Mouse (Mus musculus) lung, adult 2 months (tissue): ENCODE results near the gene Usf2. TPM values are rescaled to one million over a fixed set of nuclear protein-coding genes. Genes with fewer than 3 reads are reported as not detected.

Source experiments
- DNase-seq: peaks from one replicate; pipeline ENCODE4 v3.0.0; 2022
- H3K4me1 ChIP-seq: fragments of 200-500 bp; 2 replicates; pipeline ENCODE4 v1.6.1; 2011; ENCODE audit warnings: low read length; ENCODE audit not compliant: control insufficient read depth, insufficient read depth
- H3K4me3 ChIP-seq: fragments of 200-500 bp; replicated peaks from 2 replicates; pipeline ENCODE3; 2011; ENCODE audit warnings: low read depth, mild to moderate bottlenecking, control low read depth, low read length; ENCODE audit errors: extremely low read depth
- CTCF ChIP-seq: fragments of 200-500 bp; IDR thresholded peaks from 2 replicates; pipeline ENCODE4 v1.5.1; 2011; ENCODE audit warnings: mild to moderate bottlenecking, low read length, control low read depth; ENCODE audit not compliant: insufficient read depth
- POLR2A ChIP-seq: fragments of 200-500 bp; IDR thresholded peaks from 2 replicates; pipeline ENCODE4 v1.6.1; 2011; ENCODE audit warnings: low read depth, mild to moderate bottlenecking, control low read depth, low read length, borderline replicate concordance; ENCODE audit errors: extremely low read depth
- WGBS: fragments of 180-500 bp; shearing (Covaris S2); methylation state at CpG from one replicate; pipeline ENCODE4 v1.1.7; 2018; 5-methylcytosine and 5-hydroxymethylcytosine counted together
- polyA plus RNA-seq: library from polyadenylated mRNA; depleted of rRNA; stranded (reverse); fragments of >200 nt; gene quantifications from 2 replicates; pipeline ENCODE4 v1.2.3, GENCODE M21; 2012

Usf2 gene
- polyA plus RNA-seq, 1 experiment = 122 TPM

DNA sequence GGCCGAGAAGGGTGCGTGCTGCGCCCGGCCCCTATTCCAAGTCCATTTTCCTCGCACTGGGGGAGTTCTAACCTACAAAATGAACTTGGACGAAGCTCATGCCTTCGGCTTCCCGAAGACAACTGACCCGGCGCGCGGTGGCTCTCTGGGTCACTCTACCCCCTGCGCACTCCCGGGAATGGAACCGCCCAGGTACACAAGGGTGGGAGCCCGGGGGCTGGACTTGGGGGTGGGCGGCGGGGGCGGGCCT is 16.6 kb upstream of the Usf2 start, which contains the start of gene Lsr:
Gene Lsr, minus strand, starts transcription at position 214 of the 250 bp plus-strand sequence.
- H3K4me1 ChIP-seq = no peaks in the 10 kb centered on the region
- TF ChIP-seq CTCF (no peak), POLR2A (0 out of 2 replicates have a peak, but pooled peaks have one; percentile 52)
- 1% methylated on average over 19 of the region's 19 CpGs for WGBS
- DNase-seq = no peak
- peak within 1 kb of the TSS; percentile 74 for H3K4me3 ChIP-seq

- no peak for DNase-seq
- TF ChIP-seq CTCF = no peak
- no peak for TF ChIP-seq POLR2A
- H3K4me1 ChIP-seq = no peaks in the 10 kb centered on the region
- peak overlapping the region; percentile 67 for H3K4me3 ChIP-seq
- 15% methylated on average over 41 of the region's 41 CpGs for WGBS
Observed at GRCm38 (mm10) chr7:30972426-30973250, 16.0 kb upstream of the Usf2 start.

DNA sequence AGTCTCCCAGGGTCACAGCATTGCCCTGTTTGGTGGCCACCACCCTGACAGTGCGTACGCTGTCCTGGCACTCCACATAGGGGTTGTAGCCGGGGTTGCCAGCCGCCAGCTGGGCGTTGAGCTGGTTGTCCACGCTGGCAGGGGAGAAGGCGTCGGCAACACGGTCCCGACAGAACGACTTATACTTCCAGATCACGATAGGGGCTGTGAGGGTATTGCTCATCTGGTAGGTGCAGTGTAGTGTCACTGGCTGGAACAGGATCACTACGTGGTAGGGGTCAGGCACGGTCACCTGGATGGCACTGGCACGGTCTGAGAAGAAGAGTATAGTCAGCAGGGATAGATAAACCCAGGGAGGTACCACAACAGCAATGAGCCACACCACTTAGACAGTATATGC is 15.3 kb upstream of the Usf2 start:
- no peak for DNase-seq
- Histone ChIP-seq H3K4me1 (no peaks in the 10 kb centered on the region), H3K4me3 (no peak overlapping the region)
- 73% methylated on average over 15 of the region's 15 CpGs for WGBS
- TF ChIP-seq POLR2A = no peak
- no peak for TF ChIP-seq CTCF

DNA sequence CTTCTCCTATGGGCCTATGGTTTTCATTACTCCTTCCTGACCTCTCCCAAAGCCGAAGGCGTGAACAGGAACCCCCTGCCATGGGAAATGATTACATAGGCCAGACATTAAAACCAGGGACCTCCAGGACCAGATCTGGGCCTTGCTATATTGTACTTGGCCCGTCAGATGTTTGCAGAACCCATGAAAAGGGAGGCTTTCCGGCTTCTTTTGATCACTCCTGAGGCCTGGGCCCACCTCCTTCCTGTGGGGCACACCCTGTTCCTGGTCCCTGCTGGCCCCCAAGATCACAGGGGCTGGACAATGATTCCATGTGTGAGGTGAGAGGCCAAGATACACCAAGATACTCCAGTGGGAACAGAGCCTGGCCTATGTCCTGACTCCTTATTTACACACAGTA is 12.6 kb upstream of the Usf2 start:
- Histone ChIP-seq H3K4me3 (no peak overlapping the region), H3K4me1 (no peaks in the 10 kb centered on the region)
- TF ChIP-seq CTCF (no peak), POLR2A (no peak)
- WGBS = 60% methylated on average over 4 of the region's 4 CpGs
- no peak for DNase-seq

GRCm38 (mm10) chr7:30968611-30969010 is 12.0 kb upstream of the Usf2 start:
- Histone ChIP-seq H3K4me3 (no peak overlapping the region), H3K4me1 (no peaks in the 10 kb centered on the region)
- 92% methylated on average over 8 of the region's 8 CpGs for WGBS
- no peak for DNase-seq
- no peak for TF ChIP-seq CTCF
- TF ChIP-seq POLR2A = no peak

- 65% methylated on average over 3 of the region's 3 CpGs for WGBS
- TF ChIP-seq POLR2A = no peak
- no peak for TF ChIP-seq CTCF
- Histone ChIP-seq H3K4me3 (no peak overlapping the region), H3K4me1 (no peaks in the 10 kb centered on the region)
- no peak for DNase-seq
Observed at GRCm38 (mm10) chr7:30966657-30967056, 10.1 kb upstream of the Usf2 start.

DNA sequence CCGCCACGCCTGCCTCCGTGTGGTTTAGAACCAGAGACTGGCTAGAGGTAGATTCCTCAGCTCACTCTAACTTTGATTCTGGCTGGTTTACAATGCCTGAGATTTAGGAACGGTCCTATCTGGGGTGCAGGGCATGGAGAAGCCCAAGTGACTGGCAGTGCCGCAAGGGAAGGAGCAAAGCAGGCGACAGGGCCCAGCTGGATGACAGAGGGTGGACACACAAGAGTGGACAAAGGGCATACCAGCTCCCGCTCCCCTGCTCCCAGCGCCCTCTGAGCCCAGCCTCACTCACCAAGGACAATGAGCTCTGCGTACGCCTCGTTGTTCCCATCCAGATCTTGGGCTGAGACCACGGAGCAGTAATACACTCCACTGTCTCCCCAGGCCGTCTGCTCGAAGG is 9.1 kb upstream of the Usf2 start:
- Histone ChIP-seq H3K4me3 (no peak overlapping the region), H3K4me1 (no peaks in the 10 kb centered on the region)
- DNase-seq = no peak
- no peak for TF ChIP-seq POLR2A
- no peak for TF ChIP-seq CTCF
- 85% methylated on average over 14 of the region's 14 CpGs for WGBS

DNA sequence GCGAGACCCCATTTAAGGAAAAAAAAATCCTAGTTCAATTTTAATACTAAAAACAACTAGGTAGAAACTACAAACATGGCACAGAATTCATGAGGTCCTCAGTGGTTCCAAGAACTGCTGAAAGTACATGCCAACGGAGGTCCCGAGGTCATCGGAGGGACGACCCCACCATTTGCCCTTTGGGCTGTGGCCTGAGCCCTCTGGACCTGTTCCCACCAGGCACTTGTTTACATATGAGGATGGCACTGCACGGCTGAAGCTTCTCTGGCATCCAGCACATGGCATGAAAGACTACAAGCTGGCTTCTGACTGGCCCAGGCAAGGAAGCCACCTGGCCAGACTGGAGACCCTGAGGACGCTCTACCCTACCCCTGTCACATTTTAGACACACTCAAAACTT is 7.8 kb upstream of the Usf2 start:
- no peak for DNase-seq
- WGBS = 81% methylated on average over 7 of the region's 7 CpGs
- H3K4me3 ChIP-seq = no peak overlapping the region

GRCm38 (mm10) chr7:30962862-30963261 is 6.3 kb upstream of the Usf2 start:
- DNase-seq = no peak
- Histone ChIP-seq H3K4me3 (no peak overlapping the region), H3K4me1 (0 out of 2 replicates have a peak, but pooled peaks cover 3% of the 10 kb centered on the region)
- TF ChIP-seq POLR2A = no peak
- TF ChIP-seq CTCF = no peak
- 88% methylated on average over 5 of the region's 5 CpGs for WGBS

More for the DNA sequence above, 7.8 kb upstream of the Usf2 start:
- H3K4me1 ChIP-seq = no peaks in the 10 kb centered on the region
- TF ChIP-seq POLR2A = no peak
- TF ChIP-seq CTCF = no peak

GRCm38 (mm10) chr7:30959786-30960349 is 3.3 kb upstream of the Usf2 start:
- H3K4me3 ChIP-seq = no peak overlapping the region
- H3K4me1 ChIP-seq = peaks cover 7% of the 10 kb centered on the region; the same call in 1 of the 2 replicates
- WGBS = 84% methylated on average over 6 of the region's 6 CpGs
- TF ChIP-seq POLR2A (peak; percentile 47; the same call in 1 of the 2 replicates), CTCF (no peak)
- no peak for DNase-seq
